Mouse (Mus musculus) thymus, adult 2 months (tissue): ENCODE measurements around the gene Zc2hc1c.

Experiments
- CTCF ChIP-seq: fragments of 200-500 bp; IDR thresholded peaks from 2 replicates; pipeline ENCODE4 v1.5.1; 2012; ENCODE audit warnings: mild to moderate bottlenecking, control low read depth, low read length, moderate library complexity, borderline replicate concordance; ENCODE audit not compliant: control insufficient read depth, poor library complexity, insufficient read depth; ENCODE audit errors: extremely low read depth
- POLR2A ChIP-seq: fragments of 200-500 bp; IDR thresholded peaks from 2 replicates; pipeline ENCODE4 v1.6.1; 2012; ENCODE audit warnings: mild to moderate bottlenecking, low read length, control low read depth, moderate library complexity; ENCODE audit not compliant: control insufficient read depth, poor library complexity, insufficient read depth; ENCODE audit errors: extremely low read depth

DNA sequence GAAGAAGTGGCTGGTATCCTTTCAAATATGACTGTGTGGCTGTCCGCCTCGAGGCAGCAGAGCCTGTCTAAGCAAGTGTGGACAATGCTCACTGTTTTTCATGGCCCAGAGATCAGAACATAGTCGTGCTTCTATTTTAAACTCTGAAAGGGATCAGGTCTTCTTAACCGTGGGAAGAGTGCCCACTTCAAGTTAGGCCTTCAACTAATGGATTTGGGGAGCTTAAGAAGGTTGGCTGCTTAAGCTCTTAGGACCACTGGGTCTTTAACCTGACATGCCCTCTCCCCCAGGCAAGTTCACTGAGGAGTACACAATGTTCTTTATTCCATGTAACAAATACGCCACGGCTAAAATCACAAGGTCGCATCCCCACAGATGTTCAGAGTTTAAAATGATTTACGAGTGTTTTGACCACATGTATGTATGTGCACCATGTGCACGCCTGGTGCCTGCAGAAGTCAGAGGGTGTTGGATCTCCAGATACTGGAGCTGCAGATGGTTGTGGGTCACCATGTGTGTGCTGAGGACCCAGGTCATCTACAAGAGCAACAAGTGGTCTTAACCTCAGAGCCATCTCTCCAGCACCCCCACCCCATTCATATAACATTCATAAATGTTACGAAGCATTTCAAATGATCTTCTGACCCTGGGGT lies 9.1 kb downstream of the Zc2hc1c start:
- TF ChIP-seq CTCF (no peak), POLR2A (no peak)
